Mouse (Mus musculus) ES-E14 (cell line): ENCODE measurements at regions not wholly inside any gene's neighbourhood (a gene's known extent, or its start where the extent isn't known, plus 50 kb on each side); places are given as distances from the start of the nearest gene placed in this dataset.

Experiments used
- CHD2 ChIP-seq: IDR thresholded peaks from 2 replicates; pipeline ENCODE4 v1.6.1; 2014; ENCODE audit warnings: mild to moderate bottlenecking, low read depth, low read length, inconsistent platforms
- HCFC1 ChIP-seq: IDR thresholded peaks from 2 replicates; pipeline ENCODE4 v1.6.1; 2012; ENCODE audit warnings: low read length, inconsistent platforms, borderline replicate concordance; ENCODE audit not compliant: insufficient read depth
- MAFK ChIP-seq: IDR thresholded peaks from 2 replicates; pipeline ENCODE4 v1.6.1; 2014; ENCODE audit warnings: mild to moderate bottlenecking, low read depth, low read length, inconsistent platforms; ENCODE audit not compliant: insufficient read depth
- ZC3H11A ChIP-seq: IDR thresholded peaks from 2 replicates; pipeline ENCODE4 v1.6.1; 2012; ENCODE audit warnings: low read depth, mild to moderate bottlenecking, inconsistent platforms, low read length, borderline replicate concordance
- ZNF384 ChIP-seq: IDR thresholded peaks from 2 replicates; pipeline ENCODE4 v1.6.1; 2012; ENCODE audit warnings: low read depth, low read length, inconsistent platforms

GRCm38 (mm10) chr13:37685617-37686016 lies 92.6 kb upstream of the Rreb1 start:
- TF ChIP-seq MAFK = no peak
- no peak for TF ChIP-seq CHD2
- TF ChIP-seq ZNF384 = no peak
- no peak for TF ChIP-seq HCFC1
- no peak for TF ChIP-seq ZC3H11A
